Mouse (Mus musculus) G1E (cell line): Measurements from ENCODE around the gene Mcam. TPM values are rescaled to one million over a fixed set of nuclear protein-coding genes. Genes with fewer than 3 reads are reported as not detected.

Experiments used
- ATAC-seq: 2 replicates; pipeline ENCODE4 v1.8.0; 2016; ENCODE audit warnings: mild to moderate bottlenecking; ENCODE audit not compliant: insufficient number of reproducible peaks, poor library complexity, low FRiP score, severe bottlenecking; ENCODE audit errors: extremely low read depth
- DNase-seq: peaks from one replicate; pipeline ENCODE4 v3.0.0; 2012; ENCODE audit warnings: low spot score
- H3K27me3 ChIP-seq: 2 replicates; pipeline ENCODE4 v1.6.1; 2012; ENCODE audit warnings: mild to moderate bottlenecking, low read length, inconsistent platforms; ENCODE audit not compliant: insufficient read depth
- H3K36me3 ChIP-seq: replicated peaks from 2 replicates; pipeline ENCODE3; 2012; ENCODE audit warnings: mild to moderate bottlenecking, inconsistent platforms
- H3K4me1 ChIP-seq: 2 replicates; pipeline ENCODE4 v1.6.1; 2012; ENCODE audit warnings: low read depth, low read length, inconsistent platforms, mixed read lengths; ENCODE audit not compliant: insufficient read depth
- H3K4me3 ChIP-seq: 2 replicates; pipeline ENCODE4 v1.5.1; 2012; ENCODE audit warnings: low read depth, mild to moderate bottlenecking, inconsistent platforms, low read length, moderate library complexity, mixed read lengths
- H3K9me3 ChIP-seq: replicated peaks from 2 replicates; pipeline ENCODE4 v1.6.1; 2012; ENCODE audit warnings: inconsistent platforms
- CTCF ChIP-seq: IDR thresholded peaks from 2 replicates; pipeline ENCODE4 v1.5.1; 2012; ENCODE audit warnings: low read depth, low read length, inconsistent platforms, mixed read lengths
- GATA1 ChIP-seq: IDR thresholded peaks from 2 replicates; pipeline ENCODE4 v1.6.1; 2012; ENCODE audit warnings: borderline replicate concordance, low read length, inconsistent platforms, mixed read lengths
- GATA2 ChIP-seq: IDR thresholded peaks from 2 replicates; pipeline ENCODE4 v1.6.1; 2012; ENCODE audit warnings: low read depth, low read length, inconsistent platforms, borderline replicate concordance
- POLR2AphosphoS5 ChIP-seq: IDR thresholded peaks from 2 replicates; pipeline ENCODE4 v1.6.1; 2012; ENCODE audit warnings: low read depth, low read length, inconsistent platforms; ENCODE audit not compliant: insufficient replicate concordance
- TAL1 ChIP-seq: conservative IDR thresholded peaks from 2 replicates; pipeline ENCODE4 v1.6.1; 2012; ENCODE audit warnings: low read depth, low read length, inconsistent platforms, mixed read lengths
- polyA plus RNA-seq: library from polyadenylated mRNA; stranded (reverse); fragments of >175 nt; gene quantifications from 2 replicates; pipeline ENCODE4 v1.2.3, GENCODE M21; 2012
- total RNA-seq, 2 experiments: library from RNA; stranded (forward) in 1 of 2; stranded (reverse) in 1 of 2; fragments of 200-1000 nt in 1 of 2; fragments of >200 nt in 1 of 2; fragmentation: Nextera tagmentation in 1 of 2; gene quantifications; 2 replicates each; pipeline ENCODE4 v1.2.3; 2014 to 2017

The Mcam gene
- total and polyA plus RNA-seq, 3 experiments, result 0.16 TPM; not detected in 2

DNA sequence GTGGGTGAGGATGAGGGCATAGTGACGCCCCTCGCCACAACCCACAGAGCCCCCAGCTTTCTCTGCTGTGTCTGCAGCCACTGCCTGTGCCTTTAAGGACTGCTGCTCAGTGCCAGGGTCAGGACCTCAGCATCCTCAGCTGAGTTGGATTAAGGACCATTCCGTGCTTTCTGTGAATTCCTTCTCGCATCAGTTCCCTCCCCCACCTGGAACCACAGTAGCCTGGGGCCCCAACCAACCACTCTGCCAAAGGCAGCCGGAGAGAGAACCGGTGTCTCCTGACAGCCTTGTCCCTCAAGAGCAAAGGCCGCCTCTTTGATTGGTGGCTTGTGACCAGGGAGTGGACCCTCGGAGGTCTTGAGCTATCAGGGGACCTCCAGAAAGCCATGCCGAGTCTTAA lies 32.8 kb upstream of the Mcam start, which contains the start of gene Mfrp:
Gene Mfrp (plus strand): TSS at position 240 of the 400 bp plus-strand sequence.
- peaks cover 5% of the 10 kb centered on the region for H3K4me1 ChIP-seq
- ATAC-seq, result no peak
- TF ChIP-seq TAL1 (no peak), GATA2 (no peak), GATA1 (no peak), CTCF (no peak), POLR2AphosphoS5 (no peak)
- no peak for DNase-seq
- peaks cover 73% of the 10 kb centered on the region for H3K36me3 ChIP-seq
- H3K27me3 ChIP-seq, result no peaks in the 10 kb centered on the region
- H3K4me3 ChIP-seq, result no peak within 1 kb of the TSS
- H3K9me3 ChIP-seq, result no peaks in the 10 kb centered on the region

DNA sequence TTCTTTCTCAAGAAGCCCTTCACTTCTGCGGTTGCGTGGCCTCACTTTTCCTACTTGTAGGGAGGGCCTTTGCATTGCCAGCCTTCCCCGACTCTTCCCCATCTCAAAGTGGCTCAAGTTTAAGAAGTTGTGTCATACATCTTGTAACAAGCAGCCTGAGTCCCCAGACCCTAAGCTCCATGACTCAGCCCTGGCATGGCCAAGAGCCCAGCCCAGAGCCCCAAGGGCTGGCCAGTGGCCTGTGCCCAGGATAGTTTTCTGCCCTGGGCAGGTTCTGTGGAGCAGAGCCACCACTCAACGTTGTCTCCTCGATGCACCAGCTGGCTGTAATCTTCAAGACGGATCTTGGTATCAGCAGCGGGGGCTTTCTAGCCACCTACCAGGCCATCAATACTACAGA lies 29.4 kb upstream of the Mcam start:
- Histone ChIP-seq H3K4me1 (peaks cover 36% of the 10 kb centered on the region), H3K4me3 (no peak overlapping the region), H3K36me3 (peaks cover 92% of the 10 kb centered on the region), H3K27me3 (no peaks in the 10 kb centered on the region), H3K9me3 (no peaks in the 10 kb centered on the region)
- no peak for DNase-seq
- TF ChIP-seq TAL1 (no peak), GATA2 (no peak), POLR2AphosphoS5 (no peak), CTCF (no peak), GATA1 (no peak)
- ATAC-seq, result no peak

DNA sequence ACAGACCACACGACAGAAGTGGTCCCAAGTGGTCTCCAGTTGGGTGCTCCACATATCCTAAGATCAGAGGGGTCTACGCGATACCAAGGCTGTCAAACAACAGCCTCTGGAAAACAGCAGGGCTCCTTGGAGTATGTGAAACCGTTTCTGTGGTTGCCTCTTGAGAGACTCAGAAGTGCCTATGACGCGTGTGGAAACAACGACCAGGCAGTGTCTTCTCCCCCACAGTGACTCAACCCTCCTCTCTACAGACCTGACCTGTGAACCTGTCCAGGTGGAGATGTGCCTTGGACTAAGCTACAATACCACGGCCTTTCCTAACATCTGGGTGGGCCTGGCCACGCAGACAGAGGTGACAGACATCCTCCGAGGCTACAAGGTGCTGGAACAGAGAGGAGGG lies 28.5 kb upstream of the Mcam start:
- DNase-seq (no peak), ATAC-seq (no peak)
- H3K36me3 ChIP-seq, result peaks cover 95% of the 10 kb centered on the region
- TF ChIP-seq GATA2 (no peak), TAL1 (no peak), CTCF (no peak), POLR2AphosphoS5 (no peak), GATA1 (no peak)
- H3K4me1 ChIP-seq, result peaks cover 43% of the 10 kb centered on the region
- H3K9me3 ChIP-seq, result no peaks in the 10 kb centered on the region
- no peak overlapping the region for H3K4me3 ChIP-seq
- no peaks in the 10 kb centered on the region for H3K27me3 ChIP-seq

DNA sequence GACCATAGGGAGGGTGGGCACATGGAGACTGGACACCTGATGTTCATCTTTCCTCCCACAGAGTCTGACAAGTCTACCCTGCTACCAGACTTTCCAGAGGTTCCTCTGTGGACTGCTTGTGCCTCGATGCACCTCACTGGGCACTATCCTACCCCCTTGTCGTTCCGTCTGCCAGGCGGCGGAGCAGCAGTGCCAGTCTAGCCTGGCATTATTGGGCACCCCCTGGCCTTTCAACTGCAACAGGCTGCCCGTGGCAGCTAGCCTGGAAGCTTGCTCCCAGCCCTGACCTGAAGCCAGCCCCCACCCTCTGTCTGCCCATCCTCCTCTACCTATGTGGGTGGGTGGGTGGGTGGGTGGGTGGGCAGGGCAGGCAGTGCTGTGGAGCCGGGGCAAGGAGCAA lies 28.1 kb upstream of the Mcam start:
- peaks cover 43% of the 10 kb centered on the region for H3K4me1 ChIP-seq
- no peak for ATAC-seq
- H3K36me3 ChIP-seq, result peaks cover 95% of the 10 kb centered on the region

DNA sequence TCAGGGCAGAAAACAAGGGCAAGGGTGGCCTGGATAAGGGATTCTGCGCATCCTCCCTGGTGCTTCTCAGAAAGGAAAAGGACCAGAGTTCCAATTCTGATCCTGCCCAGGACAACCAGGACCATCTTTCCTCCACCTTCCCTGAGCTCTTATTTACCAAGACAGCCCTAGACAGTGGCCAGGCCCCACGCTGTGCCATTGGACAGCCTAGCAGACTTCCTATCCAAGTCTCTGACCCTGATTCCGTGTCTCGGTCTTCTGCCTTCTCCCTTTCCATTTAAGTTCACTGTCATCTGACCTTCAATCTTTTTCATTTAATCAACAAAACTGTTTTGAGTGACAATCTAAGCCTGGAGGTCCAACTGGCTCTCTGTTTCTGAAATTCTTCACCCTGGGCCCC lies 27.7 kb upstream of the Mcam start:
- H3K27me3 ChIP-seq, result no peaks in the 10 kb centered on the region
- ATAC-seq (no peak), DNase-seq (no peak)
- TF ChIP-seq GATA1 (no peak), GATA2 (no peak), TAL1 (no peak), CTCF (no peak), POLR2AphosphoS5 (no peak)
- no peak overlapping the region for H3K4me3 ChIP-seq
- H3K4me1 ChIP-seq, result peaks cover 44% of the 10 kb centered on the region
- peaks cover 91% of the 10 kb centered on the region for H3K36me3 ChIP-seq
- no peaks in the 10 kb centered on the region for H3K9me3 ChIP-seq

More for the DNA sequence above, 28.1 kb upstream of the Mcam start:
- no peak for TF ChIP-seq GATA1
- no peak for TF ChIP-seq CTCF
- no peak for TF ChIP-seq GATA2
- TF ChIP-seq TAL1, result no peak
- TF ChIP-seq POLR2AphosphoS5, result no peak
- H3K4me3 ChIP-seq, result no peak overlapping the region
- H3K9me3 ChIP-seq, result no peaks in the 10 kb centered on the region
- no peaks in the 10 kb centered on the region for H3K27me3 ChIP-seq
- no peak for DNase-seq

DNA sequence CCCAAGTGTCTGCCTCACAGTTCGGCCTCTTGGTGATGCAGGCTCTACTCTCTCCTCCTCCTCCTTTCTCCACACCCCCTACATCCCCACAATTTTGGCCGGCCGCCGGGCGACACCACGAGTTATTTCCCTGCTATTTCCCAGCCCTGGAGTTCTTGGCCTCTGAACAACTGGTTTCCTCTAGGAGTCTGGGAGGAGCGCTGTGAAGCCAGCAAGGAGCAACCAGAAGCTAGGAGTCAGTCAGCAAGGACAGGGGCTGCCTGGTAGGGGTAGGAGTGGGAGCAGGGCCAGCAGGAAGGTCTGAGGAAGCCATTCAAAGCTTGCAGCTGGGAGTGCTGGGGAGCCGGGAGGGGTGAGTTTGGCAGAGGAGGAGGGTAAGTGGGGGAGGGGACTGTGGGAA lies 27.2 kb upstream of the Mcam start, which contains the start of gene C1qtnf5:
Gene C1qtnf5 (plus strand): TSS at position 136 of the 400 bp plus-strand sequence.
- H3K4me3 ChIP-seq, result no peak within 1 kb of the TSS
- ATAC-seq (no peak), DNase-seq (no peak)
- peaks cover 47% of the 10 kb centered on the region for H3K4me1 ChIP-seq
- H3K36me3 ChIP-seq, result peaks cover 86% of the 10 kb centered on the region
- no peaks in the 10 kb centered on the region for H3K27me3 ChIP-seq
- no peaks in the 10 kb centered on the region for H3K9me3 ChIP-seq
- TF ChIP-seq CTCF (no peak), POLR2AphosphoS5 (no peak), TAL1 (no peak), GATA2 (no peak), GATA1 (no peak)

DNA sequence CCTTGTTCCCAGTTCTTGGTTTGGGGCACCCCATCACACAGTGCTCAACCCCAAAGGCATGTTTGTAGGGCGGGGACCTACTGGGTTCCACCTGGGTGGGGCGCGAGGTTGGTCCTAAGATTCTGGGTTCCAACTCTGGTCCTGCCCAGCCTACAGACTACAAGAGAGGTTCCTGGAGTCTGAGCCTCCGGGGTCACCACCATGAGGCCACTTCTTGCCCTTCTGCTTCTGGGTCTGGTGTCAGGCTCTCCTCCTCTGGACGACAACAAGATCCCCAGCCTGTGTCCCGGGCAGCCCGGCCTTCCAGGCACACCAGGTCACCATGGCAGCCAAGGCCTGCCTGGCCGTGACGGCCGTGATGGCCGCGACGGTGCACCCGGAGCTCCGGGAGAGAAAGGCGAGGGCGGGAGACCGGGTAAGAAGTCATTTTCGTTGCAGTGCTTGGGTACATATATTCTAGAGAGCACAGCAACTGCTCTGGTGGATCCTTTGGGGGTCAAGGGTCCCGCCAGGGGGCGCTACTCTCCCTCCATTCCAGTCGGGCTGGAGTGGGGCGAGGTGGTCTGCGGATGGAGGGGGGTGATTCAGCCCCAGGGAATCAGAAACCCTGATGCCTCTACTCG lies 26.6 kb upstream of the Mcam start:
- no peaks in the 10 kb centered on the region for H3K27me3 ChIP-seq
- H3K9me3 ChIP-seq, result no peaks in the 10 kb centered on the region
- peaks cover 47% of the 10 kb centered on the region for H3K4me1 ChIP-seq
- H3K36me3 ChIP-seq, result peaks cover 80% of the 10 kb centered on the region
- no peak overlapping the region for H3K4me3 ChIP-seq
- DNase-seq (no peak), ATAC-seq (no peak)
- no peak for TF ChIP-seq GATA1
- peak; percentile 42; the same call in 1 of the 2 replicates for TF ChIP-seq CTCF
